21 mouse cellular contexts compared by ENCODE assay signal in genomic region chr9:22313218-22313617, GRCm38 (mm10). TPM values are rescaled to one million over a fixed set of nuclear protein-coding genes. Genes with fewer than 3 reads are reported as not detected.
DNase-seq lines count a peak whose midpoint lies in the region; ATAC-seq and TF ChIP-seq lines count a peak whose summit lies in the region.
"Had no signal": no experiment of that assay in that cellular context is flagged by ENCODE, and none has a peak within 500 bp of the region (broad histone marks: within the 10 kb centered on the region; RNA-seq: fewer than 3 reads in every experiment).

No protein-coding gene starts in this region.

- H3K4me2 ChIP-seq in lung, embryonic 14.5 days, result no peak overlapping the region
- no peak overlapping the region for H3K4me2 ChIP-seq in lung, postnatal 0 days (replicated peaks; ENCODE audit: low read depth, low read length)
- H3K4me2 ChIP-seq: forebrain, embryonic 15.5 days; hindbrain, embryonic 14.5 days; midbrain, embryonic 12.5 days had no signal

- TF ChIP-seq POLR2A in lung, adult 2 months (IDR thresholded peaks at IDR 0.05; ENCODE audit: borderline replicate concordance, extremely low read depth, low read depth, low read length), result no peak
- TF ChIP-seq POLR2A in small intestine, adult 2 months (IDR thresholded peaks at IDR 0.05; ENCODE audit: low read depth, low read length), result no peak

- no peak overlapping the region for H3K27ac ChIP-seq in lung, embryonic 14.5 days (ENCODE audit: low read depth)
- H3K27ac ChIP-seq in lung, postnatal 0 days (ENCODE audit: low read length), result no peak overlapping the region
- H3K27ac ChIP-seq in small intestine, adult 2 months (ENCODE audit: insufficient read depth, low read depth, low read length), result peak overlapping the region; percentile 1; the same call in 1 of the 2 replicates
- H3K27ac ChIP-seq: embryonic facial prominence, embryonic 10.5 days; forebrain, embryonic 15.5 days; heart, adult 2 months; hindbrain, embryonic 14.5 days; kidney, postnatal 0 days; midbrain, embryonic 12.5 days; stomach, postnatal 0 days had no signal

- 0 out of 2 replicates have a peak, but pooled peaks have one; percentile 33 for TF ChIP-seq EP300 in lung, postnatal 0 days (IDR thresholded peaks at IDR 0.05)

- H3K4me1 ChIP-seq in lung, embryonic 14.5 days (ENCODE audit: insufficient read depth), result no peaks in the 10 kb centered on the region
- H3K4me1 ChIP-seq in lung, adult 2 months (ENCODE audit: control insufficient read depth, insufficient read depth, low read length), result peaks cover 2% of the 10 kb centered on the region; the same call in 1 of the 2 replicates
- H3K4me1 ChIP-seq in lung, postnatal 0 days (ENCODE audit: insufficient read depth, low read depth, low read length), result no peaks in the 10 kb centered on the region
- no peaks in the 10 kb centered on the region for H3K4me1 ChIP-seq in small intestine, adult 2 months (ENCODE audit: control insufficient read depth, insufficient read depth, insufficient read length, low read length)
- H3K4me1 ChIP-seq: embryonic facial prominence, embryonic 10.5 days; forebrain, embryonic 15.5 days; midbrain, embryonic 12.5 days had no signal

- H3K4me3 ChIP-seq in lung, embryonic 14.5 days (ENCODE audit: low read depth, low read length), result no peak overlapping the region
- H3K4me3 ChIP-seq in lung, adult 2 months (replicated peaks; ENCODE audit: extremely low read depth, low read depth, low read length), result no peak overlapping the region
- no peak overlapping the region for H3K4me3 ChIP-seq in lung, postnatal 0 days (ENCODE audit: low read depth, low read length)
- no peak overlapping the region for H3K4me3 ChIP-seq in small intestine, adult 2 months (ENCODE audit: low read depth, low read length)
- H3K4me3 ChIP-seq: embryonic facial prominence, embryonic 10.5 days; erythroblast, embryonic 14.5 days; forebrain, embryonic 15.5 days; heart, adult 2 months; midbrain, embryonic 12.5 days; myocyte had no signal

- peak; percentile 90 for DNase-seq in heart, adult 11 months
- DNase-seq in heart, postnatal 14 days, result no peak
- peak; percentile 2 for DNase-seq in lung, embryonic 14.5 days
- no peak for DNase-seq in lung, adult 2 months
- DNase-seq in lung, postnatal 0 days (ENCODE audit: low spot score), result peak; percentile 48
- DNase-seq in right cerebral cortex, postnatal 10 days (ENCODE audit: low spot score in 2 of 2), result no peak
- no peak for DNase-seq in cerebellum, adult 11-12 months
- DNase-seq: adrenal gland, adult 2 months; cerebellum, postnatal 25 days; heart, adult 2 months; thymus, postnatal 36 days had no signal

- H3K27me3 ChIP-seq in lung, embryonic 14.5 days (ENCODE audit: insufficient read depth, low read length), result no peaks in the 10 kb centered on the region
- H3K27me3 ChIP-seq in lung, postnatal 0 days (replicated peaks; ENCODE audit: insufficient read depth, low read length), result no peaks in the 10 kb centered on the region
- H3K27me3 ChIP-seq in small intestine, adult 2 months (ENCODE audit: control insufficient read depth, insufficient read depth, low read length), result no peaks in the 10 kb centered on the region
- H3K27me3 ChIP-seq: forebrain, embryonic 15.5 days; midbrain, embryonic 12.5 days had no signal

- no peak for TF ChIP-seq CTCF in lung, embryonic 14.5 days (IDR thresholded peaks at IDR 0.05; ENCODE audit: low read depth)
- no peak for TF ChIP-seq CTCF in lung, adult 2 months (IDR thresholded peaks at IDR 0.05; ENCODE audit: insufficient read depth, low read length)
- TF ChIP-seq CTCF in lung, postnatal 0 days (IDR thresholded peaks at IDR 0.05), result no peak
- no peak for TF ChIP-seq CTCF in small intestine, adult 2 months (IDR thresholded peaks at IDR 0.05; ENCODE audit: extremely low read depth, insufficient read length, insufficient replicate concordance, low read depth, low read length)

- H3K36me3 ChIP-seq in lung, embryonic 14.5 days (ENCODE audit: insufficient read depth), result no peaks in the 10 kb centered on the region
- H3K36me3 ChIP-seq in lung, postnatal 0 days (ENCODE audit: insufficient read depth, low read length), result no peaks in the 10 kb centered on the region
- H3K36me3 ChIP-seq in small intestine, adult 2 months (ENCODE audit: control insufficient read depth, insufficient read depth, low read length), result no peaks in the 10 kb centered on the region
- H3K36me3 ChIP-seq: embryonic facial prominence, embryonic 10.5 days; forebrain, embryonic 15.5 days; midbrain, embryonic 12.5 days had no signal

- intact Hi-C loops in heart, postnatal 14 days (cut with DNase I), result no loop called here

- H3K9ac ChIP-seq in lung, embryonic 14.5 days, result no peak overlapping the region
- H3K9ac ChIP-seq in lung, postnatal 0 days (replicated peaks; ENCODE audit: low read depth), result no peak overlapping the region
- H3K9ac ChIP-seq: forebrain, embryonic 15.5 days; hindbrain, embryonic 14.5 days; midbrain, embryonic 12.5 days had no signal

- ATAC-seq in lung, embryonic 14.5 days (ENCODE audit: insufficient read depth), result no peak
- ATAC-seq in lung, postnatal 0 days, result peak; percentile 62
- ATAC-seq: forebrain, embryonic 15.5 days had no signal

- H3K9me3 ChIP-seq in lung, embryonic 14.5 days (ENCODE audit: low read depth, low read length), result peaks cover 4% of the 10 kb centered on the region; the same call in 1 of the 2 replicates
- no peaks in the 10 kb centered on the region for H3K9me3 ChIP-seq in lung, postnatal 0 days (ENCODE audit: low read length)
- H3K9me3 ChIP-seq: forebrain, embryonic 15.5 days had no signal

- 66% methylated on average over 5 of the region's 5 CpGs for WGBS in lung, embryonic 14.5 days
- 40% methylated on average over 5 of the region's 5 CpGs for WGBS in lung, adult 2 months
- WGBS in lung, postnatal 0 days, result 49% methylated on average over 5 of the region's 5 CpGs
- WGBS in small intestine, adult 2 months, result 68% methylated on average over 5 of the region's 5 CpGs

RNA-seq across cellular contexts. Expression of gene Zfp810, which starts 5.8 kb away (rescaled TPM):
- 1 to 10 TPM; 7.1 to 8.9 TPM for total RNA-seq in heart, postnatal 14 days (2021)
- polyA plus RNA-seq in lung, embryonic 14.5 days (2014; fragmentation: Nextera tagmentation; extraction: Ambion mirVana), result 21.0 and 23.7 TPM in 2 replicates
- 7.1 and 9.8 TPM in 2 replicates for polyA plus RNA-seq in lung, adult 2 months (2012; rRNA removed)
- polyA plus RNA-seq in lung, postnatal 0 days (2015; fragmentation: Nextera tagmentation; extraction: Ambion mirVana), result 13.6 and 15.3 TPM in 2 replicates
- 1.7 and 2.6 TPM in 2 replicates for polyA plus RNA-seq in small intestine, adult 2 months (2012; rRNA removed)

RNA-seq across cellular contexts. Expression of gene Zfp599, which starts 53.5 kb away (rescaled TPM):
- 1 to 10 TPM in 1 of 2 experiments, under 1 TPM in 1; 0.60 to 1.0 TPM for total RNA-seq in heart, postnatal 14 days (2021)
- 6.6 and 6.8 TPM in 2 replicates for polyA plus RNA-seq in lung, embryonic 14.5 days (2014; fragmentation: Nextera tagmentation; extraction: Ambion mirVana)
- polyA plus RNA-seq in lung, adult 2 months (2012; rRNA removed), result 0.09 and 0.18 TPM in 2 replicates
- polyA plus RNA-seq in lung, postnatal 0 days (2015; fragmentation: Nextera tagmentation; extraction: Ambion mirVana), result 0.84 and 0.97 TPM in 2 replicates
- polyA plus RNA-seq in small intestine, adult 2 months (2012; rRNA removed), result 0.13 and 0.16 TPM in 2 replicates
- total RNA-seq: gastrocnemius, adult 18-20 months had no signal
- polyA plus RNA-seq: erythroblast, embryonic 14.5 days had no signal

Comparison
In these comparisons a context has a peak if more than half of its experiments do, and no peak if none do; other contexts are left out.
1. DNase-seq: peak in heart, adult 11 months (single experiment), lung, embryonic 14.5 days (single experiment) and lung, postnatal 0 days (single experiment); none in heart, postnatal 14 days (0 of 2), lung, adult 2 months (single experiment), right cerebral cortex, postnatal 10 days (0 of 2) and cerebellum, adult 11-12 months (single experiment).